Mouse (Mus musculus): ENCODE measurements around the gene Gm6710. TPM values are rescaled to one million over a fixed set of nuclear protein-coding genes. Genes with fewer than 3 reads are reported as not detected.

Gene Gm6710
- total RNA-seq (2023): 1 to 10 TPM; 1.7 to 4.8 TPM

GRCm38 (mm10) chr2:175869024-175869423 lies at the start of gene Gm6710:
Gene Gm6710 (plus strand): TSS chr2:175869219.

Other genes with a start within 250 kb of the Gm6710 start
- gene Gm11007, start 225.2 kb upstream of the Gm6710 start, total RNA-seq (2023): not detected
- not detected for gene Zfp969, start 165.6 kb upstream of the Gm6710 start, total RNA-seq (2023)
- not detected for gene Gm2007, start 127.7 kb upstream of the Gm6710 start, total RNA-seq (2023)
- 1 to 10 TPM in 1 of 2 experiments, not detected in 1; 1.9 TPM for gene Gm14288, start 68.1 kb upstream of the Gm6710 start, total RNA-seq (2023)
- under 1 TPM; 0.46 to 0.62 TPM for gene Zfp966, start 61.9 kb downstream of the Gm6710 start, total RNA-seq (2023)
- gene Gm2026, start 96.1 kb downstream of the Gm6710 start, total RNA-seq (2023): 1 to 10 TPM; 1.5 to 1.6 TPM

All from neutrophil, adult 83 days (primary cell).